Mouse (Mus musculus) stomach, embryonic 14.5 days (tissue): Measurements from ENCODE around the gene Chn2. TPM values are rescaled to one million over a fixed set of nuclear protein-coding genes. Genes with fewer than 3 reads are reported as not detected.

Source experiments
- ATAC-seq: fragments of 200-750 bp; cut with Nextera tagmentation; 2 replicates; pipeline ENCODE4 v1.8.0; 2017; ENCODE audit warnings: low read depth, moderate TSS enrichment; ENCODE audit not compliant: insufficient number of reproducible peaks, insufficient read depth, low FRiP score
- H3K27ac ChIP-seq: fragments of 300-500 bp; sonication (generic); 2 replicates; pipeline ENCODE4 v1.5.1; 2014; ENCODE audit warnings: mild to moderate bottlenecking, low read length, moderate library complexity, mixed read lengths
- H3K27me3 ChIP-seq: fragments of 300-500 bp; sonication (generic); 2 replicates; pipeline ENCODE4 v1.6.1; 2014; ENCODE audit warnings: low read length, control low read depth, mixed read lengths; ENCODE audit not compliant: control insufficient read depth, insufficient read depth
- H3K36me3 ChIP-seq: fragments of 300-500 bp; sonication (generic); 2 replicates; pipeline ENCODE4 v1.6.1; 2014; ENCODE audit warnings: mild to moderate bottlenecking, control low read depth, low read length, moderate library complexity, mixed read lengths; ENCODE audit not compliant: control insufficient read depth, insufficient read depth
- H3K4me1 ChIP-seq: fragments of 300-500 bp; sonication (generic); 2 replicates; pipeline ENCODE4 v1.6.1; 2014; ENCODE audit warnings: low read length, control low read depth, mixed read lengths; ENCODE audit not compliant: control insufficient read depth, insufficient read depth
- H3K4me2 ChIP-seq: fragments of 300-500 bp; sonication (generic); replicated peaks from 2 replicates; pipeline ENCODE4 v1.6.1; 2014; ENCODE audit warnings: low read depth, low read length, control low read depth
- H3K4me3 ChIP-seq: fragments of 300-500 bp; sonication (generic); 2 replicates; pipeline ENCODE4 v1.5.1; 2014; ENCODE audit warnings: low read depth, low read length, control low read depth
- H3K9ac ChIP-seq: fragments of 300-500 bp; sonication (generic); replicated peaks from 2 replicates; pipeline ENCODE4 v1.6.1; 2014; ENCODE audit warnings: low read depth, mild to moderate bottlenecking, control low read depth, low read length, moderate library complexity, mixed read lengths
- H3K9me3 ChIP-seq: fragments of 300-500 bp; sonication (generic); 2 replicates; pipeline ENCODE4 v1.6.1; 2016; ENCODE audit warnings: low read depth, low read length, control low read depth; ENCODE audit not compliant: control insufficient read depth
- WGBS: fragments of 180-500 bp; shearing (Covaris S2); extraction: QIAGEN DNeasy Blood & Tissue Kit; methylation state at CpG from one replicate; pipeline ENCODE4 v1.1.7; 2014; 5-methylcytosine and 5-hydroxymethylcytosine counted together
- polyA plus RNA-seq: library from polyadenylated mRNA; unstranded; fragments of >200 nt; fragmentation: Nextera tagmentation; extraction: Ambion mirVana; gene quantifications from 2 replicates; pipeline ENCODE4 v1.2.1, GENCODE M21; 2014

Chn2 gene
- polyA plus RNA-seq, 1 experiment from 2014 or later = 19.1 TPM

DNA sequence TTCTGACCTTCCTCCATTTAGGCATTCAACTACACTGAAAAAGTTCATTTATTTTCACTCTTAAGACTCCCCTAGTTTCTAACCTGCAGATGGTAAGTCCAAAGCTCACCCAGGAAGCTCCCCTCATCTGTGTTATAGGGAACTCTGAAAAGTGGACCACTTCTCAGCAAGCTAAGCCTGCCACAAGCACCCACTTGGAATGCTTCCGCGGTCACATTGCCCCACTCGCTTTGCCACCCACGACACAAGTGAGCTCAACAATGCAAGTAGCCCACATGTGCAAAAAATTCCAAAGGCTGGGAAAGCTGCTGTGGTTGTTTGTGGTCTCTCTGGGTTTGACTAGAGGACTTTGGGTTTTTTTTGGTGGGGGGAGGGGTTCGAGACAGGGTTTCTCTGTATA is 301.8 kb downstream of the Chn2 start:
- no peaks in the 10 kb centered on the region for H3K9me3 ChIP-seq
- WGBS = 91% methylated on average over 5 of the region's 5 CpGs
- no peak overlapping the region for H3K27ac ChIP-seq
- H3K9ac ChIP-seq = no peak overlapping the region
- no peak overlapping the region for H3K4me3 ChIP-seq
- no peaks in the 10 kb centered on the region for H3K27me3 ChIP-seq
- no peaks in the 10 kb centered on the region for H3K4me1 ChIP-seq
- no peak for ATAC-seq
- no peak overlapping the region for H3K4me2 ChIP-seq
- H3K36me3 ChIP-seq = no peaks in the 10 kb centered on the region

DNA sequence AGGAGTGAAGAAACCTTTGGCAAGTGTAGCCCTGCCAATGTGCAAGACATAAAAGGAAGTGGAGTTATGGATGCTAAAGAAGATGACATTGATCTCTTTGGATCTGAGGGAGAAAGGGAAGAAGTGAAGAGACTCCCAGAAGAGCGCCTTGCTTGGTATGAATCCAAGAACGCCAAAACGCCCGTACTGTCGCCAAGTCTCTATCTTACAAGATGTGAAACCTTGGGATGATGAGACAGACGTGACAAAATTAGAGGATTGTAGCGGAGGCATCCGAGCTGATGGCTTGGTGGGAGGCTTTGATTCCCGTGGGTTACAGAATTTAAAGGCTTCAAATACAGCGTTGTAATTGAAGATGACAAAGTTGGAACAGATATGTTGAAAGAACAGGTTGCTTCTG is 302.9 kb downstream of the Chn2 start:
- Histone ChIP-seq H3K27ac (no peak overlapping the region), H3K4me3 (no peak overlapping the region), H3K27me3 (no peaks in the 10 kb centered on the region), H3K36me3 (no peaks in the 10 kb centered on the region), H3K9me3 (no peaks in the 10 kb centered on the region), H3K4me1 (no peaks in the 10 kb centered on the region), H3K9ac (no peak overlapping the region), H3K4me2 (no peak overlapping the region)
- no peak for ATAC-seq
- WGBS = 90% methylated on average over 10 of the region's 10 CpGs

Other genes starting within 250 kb of the Chn2 start
- 24.0 TPM in 2 replicates for gene Tril, start 218.7 kb upstream of the Chn2 start, polyA plus RNA-seq
- not detected in 2 replicates for gene Cpvl, start 60.9 kb upstream of the Chn2 start, polyA plus RNA-seq